Comparison of ENCODE assay signal across 29 mouse cellular contexts in the genomic region with DNA sequence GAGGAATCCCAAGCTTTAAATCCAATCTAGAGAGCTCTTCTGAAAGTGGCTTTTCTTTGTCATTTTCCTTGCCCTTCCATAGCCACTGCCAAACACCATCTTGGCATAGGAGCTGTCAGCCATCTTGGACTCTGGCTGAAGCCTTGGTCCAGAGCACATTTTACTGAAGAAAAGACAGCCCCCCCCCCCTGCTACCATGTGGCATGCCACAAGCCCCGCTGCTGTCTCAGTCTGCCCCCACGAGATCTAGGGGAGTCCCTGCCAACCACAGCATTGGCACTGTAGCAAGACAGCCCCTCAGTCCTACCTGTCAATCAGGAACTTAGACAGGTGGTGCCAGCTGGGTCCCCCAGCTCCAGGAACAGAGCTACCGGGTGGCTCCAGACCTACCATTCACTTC. TPM values are rescaled to one million over a fixed set of nuclear protein-coding genes. Genes with fewer than 3 reads are reported as not detected.
DNase-seq lines count a peak whose midpoint lies in the region; ATAC-seq lines count a peak whose summit lies in the region.
"Had no signal": no experiment of that assay in that cellular context is flagged by ENCODE, and none has a peak within 500 bp of the region (broad histone marks: within the 10 kb centered on the region; RNA-seq: fewer than 3 reads in every experiment).

No protein-coding gene starts in this region.

- H3K9ac ChIP-seq in kidney, embryonic 16.5 days (replicated peaks; ENCODE audit: low read length), result no peak overlapping the region
- H3K9ac ChIP-seq in midbrain, embryonic 13.5 days (replicated peaks), result no peak overlapping the region
- H3K9ac ChIP-seq: embryonic facial prominence, embryonic 13.5 days; forebrain, postnatal 0 days; heart, embryonic 13.5 days; hindbrain, embryonic 14.5 days had no signal

- peak; percentile 16 to 27 for DNase-seq in cerebellum, postnatal 10 days
- no peak for DNase-seq in cerebellum, postnatal 36 days
- no peak for DNase-seq in kidney, adult 9 months
- DNase-seq in adipocyte (ENCODE audit: low spot score), result peak; percentile 95
- DNase-seq: adrenal gland, adult 8-10 months; adrenal gland, postnatal 25 days; cerebellum, adult 18-20 months; cerebellum, adult 9-10 months; cerebellum, postnatal 25 days; embryo, embryonic 11 days; forebrain, postnatal 0 days; gastrocnemius, adult 2 months; gastrocnemius, postnatal 14 days; heart, adult 2 months; heart, postnatal 14 days; heart, postnatal 4 days had no signal

- H3K4me2 ChIP-seq in kidney, embryonic 16.5 days (replicated peaks; ENCODE audit: low read depth, low read length), result no peak overlapping the region
- no peak overlapping the region for H3K4me2 ChIP-seq in midbrain, embryonic 13.5 days (replicated peaks)
- H3K4me2 ChIP-seq: embryonic facial prominence, embryonic 13.5 days; heart, embryonic 13.5 days; hindbrain, embryonic 14.5 days had no signal

- no peak overlapping the region for H3K4me3 ChIP-seq in kidney, embryonic 16.5 days (ENCODE audit: low read length)
- H3K4me3 ChIP-seq in midbrain, embryonic 13.5 days (replicated peaks), result no peak overlapping the region
- H3K4me3 ChIP-seq: embryonic facial prominence, embryonic 10.5 days; embryonic facial prominence, embryonic 13.5 days; erythroblast, embryonic 14.5 days; gastrocnemius, adult 2 months; heart, adult 2 months; heart, embryonic 10.5 days; heart, embryonic 13.5 days had no signal

- H3K27me3 ChIP-seq in kidney, embryonic 16.5 days (ENCODE audit: insufficient read depth, low read length), result no peaks in the 10 kb centered on the region
- H3K27me3 ChIP-seq in midbrain, embryonic 13.5 days, result 0 out of 2 replicates have a peak, but pooled peaks cover 3% of the 10 kb centered on the region
- H3K27me3 ChIP-seq: embryonic facial prominence, embryonic 13.5 days had no signal

- 80% methylated on average over 3 of the region's 3 CpGs for WGBS in kidney, embryonic 16.5 days
- 90% methylated on average over 3 of the region's 3 CpGs for WGBS in midbrain, embryonic 13.5 days

- no peak overlapping the region for H3K27ac ChIP-seq in kidney, embryonic 16.5 days (ENCODE audit: low read length)
- H3K27ac ChIP-seq in midbrain, embryonic 13.5 days, result no peak overlapping the region
- H3K27ac ChIP-seq: embryonic facial prominence, embryonic 10.5 days; embryonic facial prominence, embryonic 13.5 days; gastrocnemius, adult 2 months; heart, adult 2 months; heart, embryonic 10.5 days; heart, embryonic 13.5 days; hindbrain, embryonic 14.5 days; hindbrain, postnatal 0 days had no signal

- H3K36me3 ChIP-seq in kidney, embryonic 16.5 days (ENCODE audit: insufficient read depth, low read length), result no peaks in the 10 kb centered on the region
- 0 out of 2 replicates have a peak, but pooled peaks cover 5% of the 10 kb centered on the region for H3K36me3 ChIP-seq in midbrain, embryonic 13.5 days
- H3K36me3 ChIP-seq: embryonic facial prominence, embryonic 13.5 days; heart, embryonic 10.5 days; heart, embryonic 13.5 days had no signal

- no peaks in the 10 kb centered on the region for H3K9me3 ChIP-seq in kidney, embryonic 16.5 days (ENCODE audit: low read length)
- no peaks in the 10 kb centered on the region for H3K9me3 ChIP-seq in midbrain, embryonic 13.5 days
- H3K9me3 ChIP-seq: embryonic facial prominence, embryonic 10.5 days; embryonic facial prominence, embryonic 13.5 days; heart, embryonic 10.5 days; heart, embryonic 13.5 days had no signal

- peak; percentile 27; the same call in 1 of the 2 replicates for ATAC-seq in kidney, embryonic 16.5 days (ENCODE audit: low FRiP score, low TSS enrichment)
- no peak for ATAC-seq in midbrain, embryonic 13.5 days
- ATAC-seq: CD4-positive, CD25-positive, alpha-beta regulatory T cell, adult 4 months; forebrain, embryonic 14.5 days; forebrain, postnatal 0 days; hindbrain, postnatal 0 days; inflammation-experienced regulatory T-cells, adult 6 months; intestine, embryonic 16.5 days had no signal

- no peaks in the 10 kb centered on the region for H3K4me1 ChIP-seq in kidney, embryonic 16.5 days (ENCODE audit: insufficient read depth, low read length)
- no peaks in the 10 kb centered on the region for H3K4me1 ChIP-seq in midbrain, embryonic 13.5 days (replicated peaks)
- H3K4me1 ChIP-seq: heart, embryonic 10.5 days had no signal

RNA-seq across cellular contexts. Expression of a gene that starts 29.0 kb away (rescaled TPM):
- 46.0 and 50.1 TPM in 2 replicates for polyA plus RNA-seq in kidney, embryonic 16.5 days (2015; fragmentation: Nextera tagmentation; extraction: Ambion mirVana)
- 65.5 and 67.5 TPM in 2 replicates for polyA plus RNA-seq in midbrain, embryonic 13.5 days (2015; fragmentation: Nextera tagmentation; extraction: Ambion mirVana)

RNA-seq across cellular contexts. Expression of a gene that starts 52.2 kb away (rescaled TPM):
- polyA plus RNA-seq in kidney, embryonic 16.5 days (2015; fragmentation: Nextera tagmentation; extraction: Ambion mirVana), result 31.2 and 33.6 TPM in 2 replicates
- polyA plus RNA-seq in midbrain, embryonic 13.5 days (2015; fragmentation: Nextera tagmentation; extraction: Ambion mirVana), result 3.3 and 5.7 TPM in 2 replicates
- polyA plus RNA-seq: erythroblast, embryonic 14.5 days had no signal

Comparison
In these comparisons a context has a peak if more than half of its experiments do, and no peak if none do; other contexts are left out.
1. DNase-seq: peak in cerebellum, postnatal 10 days (2 of 2) and adipocyte (single experiment); none in cerebellum, postnatal 36 days (0 of 2) and kidney, adult 9 months (single experiment).